Mouse (Mus musculus) heart, postnatal 14 days (tissue): ENCODE results near the gene Engase. TPM values are rescaled to one million over a fixed set of nuclear protein-coding genes. Genes with fewer than 3 reads are reported as not detected.

Source experiments
- DNase-seq, 2 experiments: peaks; one replicate each; pipeline ENCODE4 v3.0.0; 2021 to 2022
- intact Hi-C: fragments of 180-260 bp; cut with DNase I; formaldehyde crosslinking; loops from one replicate; pipeline ENCODE4 v1.15.1; 2025
- total RNA-seq, 2 experiments: library from RNA; stranded (reverse); gene quantifications; 2 replicates each; pipeline ENCODE4 v1.2.3; 2021

Gene Engase
- total RNA-seq, 2 experiments from 2014 or later: 5.2 to 8.4 TPM

DNA sequence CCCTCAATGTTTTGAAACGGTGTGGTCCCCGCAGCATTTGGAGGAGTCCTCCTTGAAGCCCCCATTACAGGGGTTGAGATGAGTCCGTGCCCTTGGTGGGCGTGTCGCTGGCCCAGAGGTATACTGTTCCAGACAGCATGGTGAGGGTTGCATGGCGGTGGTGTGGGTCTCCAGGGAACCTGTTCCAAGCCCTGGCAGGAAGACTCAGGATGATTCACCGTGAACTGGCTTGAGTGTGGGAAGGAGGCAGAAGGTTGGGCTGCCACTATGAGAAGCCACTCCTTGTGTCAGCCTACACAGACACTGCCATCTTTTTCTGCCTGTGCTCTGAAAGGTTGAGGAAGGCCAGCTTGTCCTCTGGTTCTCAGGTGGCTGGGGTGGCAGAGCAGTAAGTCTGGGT lies 41.3 kb downstream of the Engase start:
- intact Hi-C loops: no loop called here
- DNase-seq: no peak

DNA sequence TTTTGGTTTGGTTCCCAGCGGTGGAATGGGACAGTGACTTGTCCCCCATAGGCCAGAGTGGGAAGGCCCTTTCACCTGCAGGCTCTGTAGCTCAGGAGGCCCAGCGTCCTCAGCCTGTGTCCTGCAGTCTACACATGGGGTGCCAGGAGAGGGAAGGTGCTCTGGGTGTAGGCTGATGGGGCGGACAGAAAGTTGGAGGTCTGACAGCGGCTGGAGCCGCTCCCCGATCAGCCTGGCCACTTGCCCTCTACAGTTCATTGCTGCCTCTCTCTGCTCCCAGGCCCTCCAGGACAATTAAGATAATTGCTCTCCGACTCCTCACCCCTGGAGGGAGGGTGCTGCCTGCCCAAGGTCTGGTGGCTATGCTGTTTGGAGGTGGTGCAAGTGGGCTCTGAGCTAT lies 42.1 kb downstream of the Engase start:
- DNase-seq: peak; percentile 68 to 80
- intact Hi-C loops: no loop called here

DNA sequence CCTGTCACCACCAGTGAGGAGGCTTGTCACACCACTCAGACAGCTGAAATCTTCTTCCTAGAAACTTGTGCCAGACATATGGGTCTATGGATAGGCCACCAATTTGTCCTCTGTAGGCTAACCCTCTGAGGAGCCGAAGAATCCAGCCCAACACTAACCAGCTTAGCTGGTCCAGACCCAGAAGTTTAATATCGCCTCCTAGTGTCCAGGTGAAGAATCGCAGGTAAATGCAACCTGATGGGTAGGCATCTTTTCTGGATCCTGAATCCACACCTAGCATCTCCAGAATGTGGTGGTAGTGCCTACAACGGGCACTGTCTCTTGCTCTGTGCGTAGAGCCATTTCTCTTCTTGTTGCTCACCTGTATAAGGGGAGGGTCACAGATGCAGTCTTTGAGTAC lies 43.6 kb downstream of the Engase start:
- no peak for DNase-seq
- intact Hi-C loops: no loop called here

- intact Hi-C loops: no loop called here
Measured at GRCm38 (mm10) chr11:118520932-118521331, 44.3 kb downstream of the Engase start.

DNA sequence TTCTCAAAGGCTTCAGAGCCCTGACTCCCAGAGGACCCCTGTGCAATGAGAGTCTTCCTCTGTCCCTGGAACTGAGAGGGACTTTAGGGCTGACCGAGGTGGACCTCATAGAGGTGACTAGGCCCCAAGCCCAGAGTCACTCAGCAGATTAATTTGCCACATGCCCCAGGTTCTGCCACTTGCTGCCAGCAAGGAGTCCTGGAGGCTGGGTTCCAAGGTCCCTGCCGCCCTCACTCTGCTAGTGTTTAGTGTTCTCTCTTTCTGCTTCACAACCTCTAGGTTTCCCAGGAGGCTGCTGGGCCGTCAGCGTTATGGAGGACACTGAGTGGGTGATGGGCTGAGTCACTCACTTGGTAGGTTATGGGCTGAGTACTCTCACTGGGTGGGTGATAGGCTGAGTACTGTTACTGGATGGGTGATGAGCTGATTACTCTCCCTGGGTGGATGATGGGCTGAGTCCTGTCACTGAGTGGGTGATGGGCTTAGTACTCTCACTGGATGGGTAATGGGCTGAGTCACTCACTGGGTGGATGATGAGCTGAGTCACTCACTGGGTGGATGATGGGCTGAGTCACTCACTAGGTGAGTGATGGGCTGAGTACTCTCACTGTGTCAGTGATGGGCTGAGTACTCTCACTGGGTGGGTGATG lies 47.0 kb downstream of the Engase start:
- intact Hi-C loops: no loop called here
- DNase-seq: no peak

More at GRCm38 (mm10) chr11:118520932-118521331, 44.3 kb downstream of the Engase start:
- no peak for DNase-seq

DNA sequence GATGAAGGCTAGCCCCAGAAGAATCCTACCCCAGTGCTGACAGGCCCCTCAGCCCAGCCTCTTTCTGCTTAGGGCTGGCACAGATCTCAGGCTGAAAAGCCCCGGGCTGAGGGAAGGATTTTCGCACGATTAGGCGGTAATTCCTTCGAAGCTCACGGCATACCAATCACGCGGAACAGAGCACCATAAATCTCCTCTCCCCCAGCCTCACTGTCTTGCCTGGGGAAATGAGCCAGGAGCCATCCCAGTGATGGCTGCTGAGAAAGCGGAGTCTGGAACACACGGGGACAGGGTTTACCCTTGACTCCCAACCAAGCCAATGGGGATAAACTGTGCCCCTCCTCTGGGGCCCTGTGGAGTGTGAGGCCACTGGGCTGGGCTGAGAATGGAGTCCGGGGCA lies 48.4 kb downstream of the Engase start:
- DNase-seq: no peak
- intact Hi-C loops: no loop called here

- DNase-seq: no peak
- intact Hi-C loops: no loop called here
Measured at GRCm38 (mm10) chr11:118528761-118529160, 52.1 kb downstream of the Engase start.

- intact Hi-C loops: no loop called here
- DNase-seq: no peak
Measured at GRCm38 (mm10) chr11:118530313-118530712, 53.7 kb downstream of the Engase start.

- intact Hi-C loops: no loop called here
- DNase-seq: peak; percentile 32 to 54
Measured at GRCm38 (mm10) chr11:118534382-118535092, 57.9 kb downstream of the Engase start.

GRCm38 (mm10) chr11:118538008-118538407 lies 61.4 kb downstream of the Engase start:
- no peak for DNase-seq
- intact Hi-C loops: no loop called here

Other genes starting within 250 kb of the Engase start
- 10 to 100 TPM; 56.4 to 60.9 TPM for gene Cyth1, start 228.2 kb upstream of the Engase start, total RNA-seq
- gene Usp36, start 186.6 kb upstream of the Engase start, total RNA-seq: 10 to 100 TPM; 14.4 to 15.6 TPM
- 1 to 10 TPM in 1 of 2 experiments, under 1 TPM in 1; 1.00 to 2.0 TPM for gene Cep295nl, start 134.3 kb upstream of the Engase start, total RNA-seq
- 100 to 1,000 TPM; 150 to 168 TPM for gene Timp2, start 121.1 kb upstream of the Engase start, total RNA-seq
- gene Lgals3bp, start 74.7 kb upstream of the Engase start, total RNA-seq: 10 to 100 TPM; 21.2 to 24.1 TPM
- gene Cant1, start 57.7 kb upstream of the Engase start, total RNA-seq: 10 to 100 TPM; 17.9 to 20.9 TPM
- gene C1qtnf1, start 48.6 kb upstream of the Engase start, total RNA-seq: 10 to 100 TPM; 33.7 to 39.7 TPM